Mouse (Mus musculus): ENCODE measurements around the gene Kcnj14. TPM values are rescaled to one million over a fixed set of nuclear protein-coding genes. Genes with fewer than 3 reads are reported as not detected.

Gene Kcnj14
- total and polyA plus RNA-seq, 2 experiments from 2014 or later, result 0.29 TPM; not detected in 1

DNA sequence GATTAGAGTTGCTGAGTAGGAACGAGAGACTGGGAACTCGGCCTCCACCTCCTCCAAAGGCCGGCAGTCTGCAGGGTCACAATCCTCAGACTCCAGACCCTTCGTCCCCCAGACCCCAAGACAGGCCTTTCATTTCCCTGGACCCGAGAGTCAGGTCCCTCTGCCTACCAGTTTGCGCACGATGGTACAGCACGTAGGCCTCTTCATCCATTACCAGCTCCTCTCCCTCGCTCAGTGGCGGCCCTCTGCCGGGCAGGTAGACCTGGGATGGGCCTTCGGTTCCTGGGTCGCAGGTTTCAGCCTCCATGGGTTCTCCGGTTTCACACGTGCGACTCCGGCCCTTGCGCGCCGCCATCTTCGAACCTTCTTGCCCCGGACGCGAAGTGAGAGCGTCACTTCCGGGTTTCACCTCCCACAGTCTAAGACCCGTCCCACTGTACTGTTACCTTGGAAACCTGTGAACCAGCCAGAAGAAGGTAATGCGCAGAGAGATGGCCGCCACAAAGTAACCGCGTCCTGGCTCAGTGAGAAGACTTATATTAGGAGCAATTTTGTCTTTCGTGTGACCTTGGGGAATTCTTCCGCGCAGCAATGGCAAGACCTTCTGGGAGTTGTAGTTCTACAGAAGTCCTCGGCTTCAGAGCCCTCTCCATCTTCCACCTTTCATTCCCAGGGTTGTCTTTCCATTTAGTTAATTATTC, 6.0 kb upstream of the Kcnj14 start, which contains the start of gene Grwd1:
Gene Grwd1 (minus strand): TSS at position 518 of the 701 bp plus-strand sequence.
- 0% methylated on average over 35 of the region's 35 CpGs for WGBS
- peak within 1 kb of the TSS; percentile 87 for H3K4me2 ChIP-seq (ENCODE audit: low read depth, low read length)
- TF ChIP-seq CTCF (IDR thresholded peaks at IDR 0.05; ENCODE audit: low read depth) (no peak), EP300 (IDR thresholded peaks at IDR 0.05; ENCODE audit: low read depth) (no peak; the same call in 1 of the 2 replicates)
- H3K4me1 ChIP-seq (ENCODE audit: control insufficient read depth, insufficient read depth), result peaks cover 8% of the 10 kb centered on the region
- H3K9ac ChIP-seq (replicated peaks; ENCODE audit: low read depth, low read length), result peak within 1 kb of the TSS; percentile 63
- H3K9me3 ChIP-seq (replicated peaks; ENCODE audit: control insufficient read depth, low read length), result no peaks in the 10 kb centered on the region
- ATAC-seq (ENCODE audit: insufficient read depth, low read depth) (peak; percentile 86), DNase-seq (ENCODE audit: low spot score) (peak; percentile 89)
- H3K4me3 ChIP-seq (ENCODE audit: low read depth, low read length), result peak within 1 kb of the TSS; percentile 70
- peak within 1 kb of the TSS; percentile 75 for H3K27ac ChIP-seq (ENCODE audit: low read depth)
- peaks cover 46% of the 10 kb centered on the region for H3K27me3 ChIP-seq (ENCODE audit: control insufficient read depth, insufficient read depth, low read length)
- peaks cover 36% of the 10 kb centered on the region for H3K36me3 ChIP-seq (replicated peaks; ENCODE audit: control insufficient read depth, insufficient read depth, low read length)

GRCm38 (mm10) chr7:45826631-45827030, 2.0 kb upstream of the Kcnj14 start:
- WGBS, result 79% methylated on average over 7 of the region's 7 CpGs
- TF ChIP-seq EP300 (IDR thresholded peaks at IDR 0.05; ENCODE audit: low read depth) (no peak), CTCF (IDR thresholded peaks at IDR 0.05; ENCODE audit: low read depth) (no peak)
- H3K4me1 ChIP-seq (ENCODE audit: control insufficient read depth, insufficient read depth), result peaks cover 8% of the 10 kb centered on the region
- H3K4me3 ChIP-seq (ENCODE audit: low read depth, low read length), result no peak overlapping the region
- H3K27ac ChIP-seq (ENCODE audit: low read depth), result no peak overlapping the region
- no peak for ATAC-seq (ENCODE audit: insufficient read depth, low read depth)
- H3K9me3 ChIP-seq (replicated peaks; ENCODE audit: control insufficient read depth, low read length), result no peaks in the 10 kb centered on the region
- H3K36me3 ChIP-seq (replicated peaks; ENCODE audit: control insufficient read depth, insufficient read depth, low read length), result peaks cover 50% of the 10 kb centered on the region
- H3K4me2 ChIP-seq (ENCODE audit: low read depth, low read length), result no peak overlapping the region
- DNase-seq (ENCODE audit: low spot score), result no peak
- peaks cover 6% of the 10 kb centered on the region for H3K27me3 ChIP-seq (ENCODE audit: control insufficient read depth, insufficient read depth, low read length)
- H3K9ac ChIP-seq (replicated peaks; ENCODE audit: low read depth, low read length), result no peak overlapping the region

DNA sequence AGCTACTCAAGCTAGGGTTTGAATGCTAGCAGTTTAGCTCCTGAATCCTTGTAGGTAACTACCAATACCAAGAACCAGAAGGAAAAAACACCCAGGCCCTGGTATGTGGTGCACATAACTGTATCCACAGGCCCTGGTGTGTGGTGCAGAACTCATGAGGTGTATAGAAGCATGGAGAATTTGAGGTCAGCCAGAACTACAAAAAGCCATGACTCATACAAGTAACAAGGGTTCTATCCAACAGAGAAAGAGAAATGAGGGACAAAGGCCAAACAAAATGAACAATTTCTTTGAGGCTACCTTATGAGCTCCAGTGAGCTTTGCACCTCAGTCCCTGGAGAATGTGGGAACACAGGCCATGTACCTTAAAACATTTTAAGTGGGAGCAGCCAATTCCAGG, 3.7 kb downstream of the Kcnj14 start:
- Histone ChIP-seq H3K4me3 (ENCODE audit: low read depth, low read length) (no peak overlapping the region), H3K36me3 (replicated peaks; ENCODE audit: control insufficient read depth, insufficient read depth, low read length) (peaks cover 18% of the 10 kb centered on the region), H3K27me3 (ENCODE audit: control insufficient read depth, insufficient read depth, low read length) (peaks cover 6% of the 10 kb centered on the region; the same call in 1 of the 2 replicates), H3K4me2 (ENCODE audit: low read depth, low read length) (no peak overlapping the region), H3K9me3 (replicated peaks; ENCODE audit: control insufficient read depth, low read length) (no peaks in the 10 kb centered on the region), H3K27ac (ENCODE audit: low read depth) (no peak overlapping the region), H3K4me1 (ENCODE audit: control insufficient read depth, insufficient read depth) (no peaks in the 10 kb centered on the region), H3K9ac (replicated peaks; ENCODE audit: low read depth, low read length) (no peak overlapping the region)
- DNase-seq (ENCODE audit: low spot score) (no peak), ATAC-seq (ENCODE audit: insufficient read depth, low read depth) (no peak)
- no peak for TF ChIP-seq CTCF (IDR thresholded peaks at IDR 0.05; ENCODE audit: low read depth)

DNA sequence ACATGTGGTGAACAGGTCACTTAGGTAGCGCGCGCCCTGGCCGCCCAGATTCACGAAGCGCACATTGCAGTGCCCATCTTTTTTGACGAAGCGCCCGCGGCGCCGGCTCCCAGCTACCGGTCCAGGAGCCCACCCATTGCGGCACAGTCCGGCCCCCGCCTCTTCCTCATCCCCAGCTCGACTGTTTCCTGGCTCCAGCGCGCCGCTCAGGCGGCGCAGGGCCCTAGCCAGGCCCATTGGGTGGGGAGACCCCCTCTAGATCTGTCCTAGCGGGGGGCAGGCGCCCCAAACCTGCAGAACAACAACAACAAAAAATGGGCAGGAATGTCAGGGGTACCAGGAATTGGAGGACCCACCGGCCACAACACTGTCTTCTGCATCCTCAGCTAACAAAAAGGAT, 4.7 kb downstream of the Kcnj14 start:
- H3K27ac ChIP-seq (ENCODE audit: low read depth), result no peak overlapping the region

DNA sequence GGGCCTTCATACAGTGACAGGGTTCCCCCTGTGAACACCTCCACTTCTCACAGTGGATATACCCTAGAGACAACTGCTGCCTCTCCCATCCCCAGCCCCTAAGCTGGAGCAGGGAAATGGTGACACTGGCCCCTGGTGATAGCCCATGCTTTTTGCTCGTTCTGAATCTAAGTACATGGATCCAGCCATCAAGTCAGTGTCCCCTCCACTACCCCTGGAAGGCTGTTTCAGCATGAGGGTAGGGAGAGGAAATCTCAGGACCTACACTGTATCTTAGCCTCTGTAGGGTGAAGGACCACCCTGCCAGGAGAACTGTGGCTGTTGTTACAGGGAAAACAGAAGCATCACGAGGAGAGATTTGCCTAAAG, 8.6 kb downstream of the Kcnj14 start:
- 61% methylated on average over 2 of the region's 2 CpGs for WGBS
- peaks cover 17% of the 10 kb centered on the region; the same call in 1 of the 2 replicates for H3K4me1 ChIP-seq (ENCODE audit: control insufficient read depth, insufficient read depth)
- H3K27me3 ChIP-seq (ENCODE audit: control insufficient read depth, insufficient read depth, low read length), result peaks cover 6% of the 10 kb centered on the region; the same call in 1 of the 2 replicates
- H3K9ac ChIP-seq (replicated peaks; ENCODE audit: low read depth, low read length), result no peak overlapping the region
- no peak overlapping the region for H3K4me3 ChIP-seq (ENCODE audit: low read depth, low read length)
- no peak overlapping the region for H3K4me2 ChIP-seq (ENCODE audit: low read depth, low read length)
- H3K27ac ChIP-seq (ENCODE audit: low read depth), result no peak overlapping the region
- peaks cover 19% of the 10 kb centered on the region for H3K36me3 ChIP-seq (replicated peaks; ENCODE audit: control insufficient read depth, insufficient read depth, low read length)
- no peaks in the 10 kb centered on the region for H3K9me3 ChIP-seq (replicated peaks; ENCODE audit: control insufficient read depth, low read length)
- ATAC-seq (ENCODE audit: insufficient read depth, low read depth) (no peak), DNase-seq (ENCODE audit: low spot score) (no peak)
- TF ChIP-seq CTCF (IDR thresholded peaks at IDR 0.05; ENCODE audit: low read depth) (no peak), EP300 (IDR thresholded peaks at IDR 0.05; ENCODE audit: low read depth) (no peak)

More for the DNA sequence above, 4.7 kb downstream of the Kcnj14 start:
- Histone ChIP-seq H3K4me1 (ENCODE audit: control insufficient read depth, insufficient read depth) (0 out of 2 replicates have a peak, but pooled peaks cover 5% of the 10 kb centered on the region), H3K27me3 (ENCODE audit: control insufficient read depth, insufficient read depth, low read length) (peaks cover 6% of the 10 kb centered on the region; the same call in 1 of the 2 replicates), H3K9me3 (replicated peaks; ENCODE audit: control insufficient read depth, low read length) (no peaks in the 10 kb centered on the region), H3K36me3 (replicated peaks; ENCODE audit: control insufficient read depth, insufficient read depth, low read length) (peaks cover 8% of the 10 kb centered on the region), H3K4me3 (ENCODE audit: low read depth, low read length) (no peak overlapping the region), H3K9ac (replicated peaks; ENCODE audit: low read depth, low read length) (no peak overlapping the region), H3K4me2 (ENCODE audit: low read depth, low read length) (peak overlapping the region; percentile 40)
- ATAC-seq (ENCODE audit: insufficient read depth, low read depth) (no peak), DNase-seq (ENCODE audit: low spot score) (no peak)
- no peak for TF ChIP-seq EP300 (IDR thresholded peaks at IDR 0.05; ENCODE audit: low read depth)
- no peak for TF ChIP-seq CTCF (IDR thresholded peaks at IDR 0.05; ENCODE audit: low read depth)
- WGBS, result 8% methylated on average over 25 of the region's 25 CpGs

All from heart, postnatal 0 days (tissue).